Mouse (Mus musculus) stomach, embryonic 14.5 days (tissue): Measurements from ENCODE around the gene Brd2. TPM values are rescaled to one million over a fixed set of nuclear protein-coding genes. Genes with fewer than 3 reads are reported as not detected.

Source experiments
- ATAC-seq: fragments of 200-750 bp; cut with Nextera tagmentation; 2 replicates; pipeline ENCODE4 v1.8.0; 2017; ENCODE audit warnings: low read depth, moderate TSS enrichment; ENCODE audit not compliant: insufficient number of reproducible peaks, insufficient read depth, low FRiP score
- H3K27ac ChIP-seq: fragments of 300-500 bp; sonication (generic); 2 replicates; pipeline ENCODE4 v1.5.1; 2014; ENCODE audit warnings: mild to moderate bottlenecking, low read length, moderate library complexity, mixed read lengths
- H3K27me3 ChIP-seq: fragments of 300-500 bp; sonication (generic); 2 replicates; pipeline ENCODE4 v1.6.1; 2014; ENCODE audit warnings: low read length, control low read depth, mixed read lengths; ENCODE audit not compliant: control insufficient read depth, insufficient read depth
- H3K36me3 ChIP-seq: fragments of 300-500 bp; sonication (generic); 2 replicates; pipeline ENCODE4 v1.6.1; 2014; ENCODE audit warnings: mild to moderate bottlenecking, control low read depth, low read length, moderate library complexity, mixed read lengths; ENCODE audit not compliant: control insufficient read depth, insufficient read depth
- H3K4me1 ChIP-seq: fragments of 300-500 bp; sonication (generic); 2 replicates; pipeline ENCODE4 v1.6.1; 2014; ENCODE audit warnings: low read length, control low read depth, mixed read lengths; ENCODE audit not compliant: control insufficient read depth, insufficient read depth
- H3K4me2 ChIP-seq: fragments of 300-500 bp; sonication (generic); replicated peaks from 2 replicates; pipeline ENCODE4 v1.6.1; 2014; ENCODE audit warnings: low read depth, low read length, control low read depth
- H3K4me3 ChIP-seq: fragments of 300-500 bp; sonication (generic); 2 replicates; pipeline ENCODE4 v1.5.1; 2014; ENCODE audit warnings: low read depth, low read length, control low read depth
- H3K9ac ChIP-seq: fragments of 300-500 bp; sonication (generic); replicated peaks from 2 replicates; pipeline ENCODE4 v1.6.1; 2014; ENCODE audit warnings: low read depth, mild to moderate bottlenecking, control low read depth, low read length, moderate library complexity, mixed read lengths
- H3K9me3 ChIP-seq: fragments of 300-500 bp; sonication (generic); 2 replicates; pipeline ENCODE4 v1.6.1; 2016; ENCODE audit warnings: low read depth, low read length, control low read depth; ENCODE audit not compliant: control insufficient read depth
- WGBS: fragments of 180-500 bp; shearing (Covaris S2); extraction: QIAGEN DNeasy Blood & Tissue Kit; methylation state at CpG from one replicate; pipeline ENCODE4 v1.1.7; 2014; 5-methylcytosine and 5-hydroxymethylcytosine counted together
- polyA plus RNA-seq: library from polyadenylated mRNA; unstranded; fragments of >200 nt; fragmentation: Nextera tagmentation; extraction: Ambion mirVana; gene quantifications from 2 replicates; pipeline ENCODE4 v1.2.1, GENCODE M21; 2014

The Brd2 gene
- polyA plus RNA-seq, 1 experiment from 2014 or later = 150 TPM

DNA sequence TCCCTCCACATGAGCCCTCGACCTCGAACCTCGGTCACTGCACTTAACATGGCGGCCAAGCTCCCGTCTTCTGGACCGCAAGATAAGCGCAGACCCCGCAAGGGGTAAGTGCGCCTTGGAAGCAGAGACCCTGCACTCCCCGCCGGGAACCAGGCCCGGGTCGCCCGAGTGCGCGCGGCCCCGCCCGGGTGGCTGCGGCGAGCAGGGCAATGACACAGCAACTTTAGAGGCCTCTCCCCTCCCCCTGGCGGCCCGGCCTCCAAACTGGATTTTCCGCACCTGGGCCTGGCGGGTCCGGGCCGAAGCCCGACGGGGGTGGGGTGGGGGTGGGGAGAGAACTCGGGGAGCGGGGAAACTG is 1.6 kb downstream of the Brd2 start:
- peak overlapping the region; percentile 99 for H3K4me3 ChIP-seq
- peak; percentile 5; the same call in 1 of the 2 replicates for ATAC-seq
- H3K4me2 ChIP-seq = peak overlapping the region; percentile 98
- under 1% methylated on average over 31 of the region's 31 CpGs for WGBS
- peak overlapping the region; percentile 90 for H3K9ac ChIP-seq
- no peaks in the 10 kb centered on the region for H3K27me3 ChIP-seq
- no peaks in the 10 kb centered on the region for H3K9me3 ChIP-seq
- H3K36me3 ChIP-seq = peaks cover 25% of the 10 kb centered on the region
- peak overlapping the region; percentile 100 for H3K27ac ChIP-seq
- peaks cover 14% of the 10 kb centered on the region for H3K4me1 ChIP-seq

DNA sequence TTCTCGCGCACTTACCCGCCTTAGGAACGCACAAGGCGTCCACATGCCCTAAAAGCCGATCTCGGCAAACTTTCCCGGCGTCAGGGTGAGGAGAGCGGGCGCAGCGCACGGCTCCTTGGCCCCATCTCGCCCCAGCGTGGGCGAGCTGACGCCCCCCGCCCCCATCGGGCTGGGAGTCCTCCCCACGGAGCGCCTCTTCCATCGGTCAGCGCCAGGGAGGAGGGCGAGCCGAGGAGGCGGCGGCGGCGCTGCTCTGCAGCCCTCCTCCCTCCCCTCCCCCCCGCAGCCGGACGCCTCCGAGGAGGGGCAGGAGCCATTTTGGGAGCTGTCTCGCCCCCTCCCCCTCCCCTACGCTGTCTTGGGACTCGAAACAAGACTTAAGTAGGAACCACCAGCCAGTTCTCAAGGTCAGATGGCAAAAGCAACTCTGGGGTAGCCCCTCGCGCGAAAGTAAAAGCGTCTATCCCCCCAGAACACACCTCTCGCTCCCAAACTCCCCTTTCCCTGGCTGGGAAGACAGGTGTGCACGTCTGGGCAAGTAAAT is 2.2 kb downstream of the Brd2 start:
- Histone ChIP-seq H3K27ac (peak overlapping the region; percentile 100), H3K27me3 (no peaks in the 10 kb centered on the region), H3K36me3 (peaks cover 31% of the 10 kb centered on the region), H3K9me3 (no peaks in the 10 kb centered on the region), H3K9ac (peak overlapping the region; percentile 90), H3K4me3 (peak overlapping the region; percentile 99), H3K4me1 (peaks cover 14% of the 10 kb centered on the region), H3K4me2 (peak overlapping the region; percentile 98)
- peak; percentile 19; the same call in 1 of the 2 replicates for ATAC-seq
- under 1% methylated on average over 36 of the region's 42 CpGs for WGBS

- whole genome bisulfite sequencing = 2% methylated on average over 96 of the region's 96 CpGs
- peak; percentile 79 for ATAC-seq
- Histone ChIP-seq H3K4me2 (peak within 1 kb of the TSS; percentile 98), H3K36me3 (peaks cover 38% of the 10 kb centered on the region), H3K4me3 (peak within 1 kb of the TSS; percentile 99), H3K4me1 (peaks cover 14% of the 10 kb centered on the region), H3K27ac (peak within 1 kb of the TSS; percentile 100), H3K9ac (peak within 1 kb of the TSS; percentile 94), H3K27me3 (no peaks in the 10 kb centered on the region), H3K9me3 (no peaks in the 10 kb centered on the region)
Observed at GRCm38 (mm10) chr17:34119249-34120179, 2.9 kb downstream of the Brd2 start, which contains the start of gene H2-DMa. TSS of gene H2-DMa (plus strand) at chr17:34119541.

- ATAC-seq = no peak
- Histone ChIP-seq H3K27me3 (no peaks in the 10 kb centered on the region), H3K4me1 (peaks cover 14% of the 10 kb centered on the region), H3K36me3 (peaks cover 44% of the 10 kb centered on the region), H3K4me2 (peak overlapping the region; percentile 98), H3K27ac (peak overlapping the region; percentile 100), H3K4me3 (peak overlapping the region; percentile 99), H3K9ac (peak overlapping the region; percentile 94), H3K9me3 (no peaks in the 10 kb centered on the region)
- WGBS = under 1% methylated on average over 38 of the region's 38 CpGs
Observed at GRCm38 (mm10) chr17:34118873-34119248, 3.6 kb downstream of the Brd2 start.

GRCm38 (mm10) chr17:34118113-34118872 is 4.1 kb downstream of the Brd2 start:
- no peak for ATAC-seq
- WGBS = under 1% methylated on average over 67 of the region's 67 CpGs
- H3K27ac ChIP-seq = peak overlapping the region; percentile 100
- H3K9ac ChIP-seq = peak overlapping the region; percentile 94
- no peaks in the 10 kb centered on the region for H3K9me3 ChIP-seq
- peak overlapping the region; percentile 98 for H3K4me2 ChIP-seq
- H3K4me3 ChIP-seq = peak overlapping the region; percentile 99
- peaks cover 50% of the 10 kb centered on the region for H3K36me3 ChIP-seq
- H3K4me1 ChIP-seq = peaks cover 9% of the 10 kb centered on the region
- H3K27me3 ChIP-seq = no peaks in the 10 kb centered on the region

- Histone ChIP-seq H3K4me1 (peaks cover 9% of the 10 kb centered on the region), H3K27me3 (no peaks in the 10 kb centered on the region), H3K27ac (no peak overlapping the region; the same call in 1 of the 2 replicates), H3K9me3 (no peaks in the 10 kb centered on the region), H3K4me2 (peak overlapping the region; percentile 98), H3K36me3 (peaks cover 57% of the 10 kb centered on the region), H3K9ac (peak overlapping the region; percentile 94), H3K4me3 (peak overlapping the region; percentile 99)
- no peak for ATAC-seq
- WGBS = 0% methylated on average over 5 of the region's 5 CpGs
Observed at GRCm38 (mm10) chr17:34117421-34118112, 4.9 kb downstream of the Brd2 start.

GRCm38 (mm10) chr17:34116736-34117370 is 5.6 kb downstream of the Brd2 start:
- no peak overlapping the region for H3K27ac ChIP-seq
- peaks cover 65% of the 10 kb centered on the region for H3K36me3 ChIP-seq
- H3K4me1 ChIP-seq = peaks cover 9% of the 10 kb centered on the region
- no peaks in the 10 kb centered on the region for H3K9me3 ChIP-seq
- H3K4me3 ChIP-seq = peak overlapping the region; percentile 99
- no peaks in the 10 kb centered on the region for H3K27me3 ChIP-seq
- 22% methylated on average over 7 of the region's 7 CpGs for WGBS
- peak overlapping the region; percentile 98 for H3K4me2 ChIP-seq
- ATAC-seq = no peak
- peak overlapping the region; percentile 94 for H3K9ac ChIP-seq
